Mouse (Mus musculus) retina, adult 2 months (tissue): ENCODE data around the gene Cxcr2.

ENCODE experiments used
- DNase-seq: peaks from one replicate; pipeline ENCODE4 v3.0.0-alpha.2; 2012; ENCODE audit warnings: low read depth, low spot score

Gene Cxcr2

GRCm38 (mm10) chr1:74197726-74198470 is 44.1 kb downstream of the Cxcr2 start:
- DNase-seq, result no peak

GRCm38 (mm10) chr1:74199046-74199445 is 45.3 kb downstream of the Cxcr2 start:
- no peak for DNase-seq

- no peak for DNase-seq
Measured at GRCm38 (mm10) chr1:74201048-74201844, 47.5 kb downstream of the Cxcr2 start.

- DNase-seq, result no peak
Measured at GRCm38 (mm10) chr1:74203457-74203856, 49.7 kb downstream of the Cxcr2 start.

- DNase-seq, result peak; percentile 20
Measured at GRCm38 (mm10) chr1:74205881-74206280, 52.1 kb downstream of the Cxcr2 start.

- no peak for DNase-seq
Measured at GRCm38 (mm10) chr1:74206642-74207041, 52.9 kb downstream of the Cxcr2 start.

GRCm38 (mm10) chr1:74207906-74208305 is 54.1 kb downstream of the Cxcr2 start:
- DNase-seq, result no peak

GRCm38 (mm10) chr1:74208941-74209340 is 55.2 kb downstream of the Cxcr2 start:
- no peak for DNase-seq
